26 mouse cellular contexts compared by ENCODE assay signal in genomic region chr10:76028396-76028795, GRCm38 (mm10). TPM values are rescaled to one million over a fixed set of nuclear protein-coding genes. Genes with fewer than 3 reads are reported as not detected.
DNase-seq lines count a peak whose midpoint lies in the region; ATAC-seq and TF ChIP-seq lines count a peak whose summit lies in the region.
"Had no signal": no experiment of that assay in that cellular context is flagged by ENCODE, and none has a peak within 500 bp of the region (broad histone marks: within the 10 kb centered on the region; RNA-seq: fewer than 3 reads in every experiment).

No protein-coding gene starts in this region.

- no peaks in the 10 kb centered on the region for H3K27me3 ChIP-seq in kidney, embryonic 16.5 days (ENCODE audit: insufficient read depth, low read length)
- no peaks in the 10 kb centered on the region for H3K27me3 ChIP-seq in small intestine, adult 2 months (ENCODE audit: control insufficient read depth, insufficient read depth, low read length)
- H3K27me3 ChIP-seq: embryonic facial prominence, embryonic 12.5 days; hindbrain, embryonic 13.5 days; limb, embryonic 13.5 days; midbrain, embryonic 13.5 days; neural tube, embryonic 13.5 days had no signal

- H3K9ac ChIP-seq in kidney, embryonic 16.5 days (replicated peaks; ENCODE audit: low read length) = 0 out of 2 replicates have a peak overlapping the region, but pooled peaks have one; percentile 4
- H3K9ac ChIP-seq: embryonic facial prominence, embryonic 12.5 days; hindbrain, embryonic 13.5 days; limb, embryonic 13.5 days; midbrain, embryonic 13.5 days; neural tube, embryonic 13.5 days had no signal

- no peak for TF ChIP-seq POLR2A in small intestine, adult 2 months (IDR thresholded peaks at IDR 0.05; ENCODE audit: low read depth, low read length)

- H3K4me3 ChIP-seq in kidney, embryonic 16.5 days (ENCODE audit: low read length) = no peak overlapping the region
- no peak overlapping the region for H3K4me3 ChIP-seq in small intestine, adult 2 months (ENCODE audit: low read depth, low read length)
- H3K4me3 ChIP-seq: embryonic facial prominence, embryonic 12.5 days; hindbrain, embryonic 13.5 days; limb, embryonic 13.5 days; midbrain, embryonic 13.5 days; neural tube, embryonic 13.5 days had no signal

- TF ChIP-seq CTCF in small intestine, adult 2 months (IDR thresholded peaks at IDR 0.05; ENCODE audit: extremely low read depth, insufficient read length, insufficient replicate concordance, low read depth, low read length) = no peak

- no peaks in the 10 kb centered on the region for H3K36me3 ChIP-seq in kidney, embryonic 16.5 days (ENCODE audit: insufficient read depth, low read length)
- H3K36me3 ChIP-seq in small intestine, adult 2 months (ENCODE audit: control insufficient read depth, insufficient read depth, low read length) = no peaks in the 10 kb centered on the region
- H3K36me3 ChIP-seq: embryonic facial prominence, embryonic 12.5 days; hindbrain, embryonic 13.5 days; limb, embryonic 13.5 days; midbrain, embryonic 13.5 days; neural tube, embryonic 13.5 days had no signal

- no peak for DNase-seq in kidney, postnatal 14 days
- DNase-seq in ovary, adult 18-20 months (ENCODE audit: low spot score) = peak; percentile 28
- no peak for DNase-seq in ovary, postnatal 14 days (ENCODE audit: low spot score)
- DNase-seq in ES-CJ7 (ENCODE audit: low read depth, low spot score) = peak; percentile 56
- no peak for DNase-seq in frontal cortex, adult 2 months (ENCODE audit: extremely low spot score in 1 of 2, low spot score in 1 of 2)
- DNase-seq: adrenal gland, postnatal 10 days; cerebellum, adult 11 months; cerebellum, adult 9-10 months; embryo, embryonic 11 days; heart, postnatal 4 days; right cerebral cortex, adult 18-20 months; right cerebral cortex, postnatal 4 days; thymus, adult 2 months; thymus, postnatal 36 days had no signal

- no peak for ATAC-seq in kidney, embryonic 16.5 days (ENCODE audit: low FRiP score, low TSS enrichment)
- ATAC-seq: forebrain, embryonic 14.5 days; intestine, embryonic 16.5 days; midbrain, embryonic 13.5 days had no signal

- H3K4me1 ChIP-seq in kidney, embryonic 16.5 days (ENCODE audit: insufficient read depth, low read length) = peaks cover 16% of the 10 kb centered on the region; the same call in 1 of the 2 replicates
- no peaks in the 10 kb centered on the region for H3K4me1 ChIP-seq in small intestine, adult 2 months (ENCODE audit: control insufficient read depth, insufficient read depth, insufficient read length, low read length)

- H3K4me2 ChIP-seq in kidney, embryonic 16.5 days (replicated peaks; ENCODE audit: low read depth, low read length) = no peak overlapping the region
- H3K4me2 ChIP-seq: embryonic facial prominence, embryonic 12.5 days; heart, embryonic 11.5 days; hindbrain, embryonic 13.5 days; limb, embryonic 13.5 days; liver, embryonic 11.5 days; midbrain, embryonic 13.5 days; neural tube, embryonic 13.5 days had no signal

- peak overlapping the region; percentile 23; the same call in 1 of the 2 replicates for H3K27ac ChIP-seq in kidney, embryonic 16.5 days (ENCODE audit: low read length)
- 0 out of 2 replicates have a peak overlapping the region, but pooled peaks have one; percentile 12 for H3K27ac ChIP-seq in small intestine, adult 2 months (ENCODE audit: insufficient read depth, low read depth, low read length)
- H3K27ac ChIP-seq: embryonic facial prominence, embryonic 12.5 days; hindbrain, embryonic 13.5 days; limb, embryonic 13.5 days; macrophage; midbrain, embryonic 13.5 days; neural tube, embryonic 13.5 days had no signal

- 62% methylated on average over 9 of the region's 9 CpGs for WGBS in kidney, embryonic 16.5 days
- 55% methylated on average over 9 of the region's 9 CpGs for WGBS in small intestine, adult 2 months

- H3K9me3 ChIP-seq in kidney, embryonic 16.5 days (ENCODE audit: low read length) = peaks cover 6% of the 10 kb centered on the region
- H3K9me3 ChIP-seq: embryonic facial prominence, embryonic 12.5 days had no signal

RNA-seq across cellular contexts. Expression of gene Zfp280b, which starts 4.1 kb away (rescaled TPM):
- polyA plus RNA-seq in kidney, embryonic 16.5 days (2015; fragmentation: Nextera tagmentation; extraction: Ambion mirVana) = 22.9 and 25.1 TPM in 2 replicates
- polyA plus RNA-seq in small intestine, adult 2 months (2012; rRNA removed) = 2.6 and 6.3 TPM in 2 replicates
- 8.8 and 9.7 TPM in 2 replicates for polyA plus RNA-seq in frontal cortex, adult 2 months (2012; rRNA removed)

Comparison
In these comparisons a context has a peak if more than half of its experiments do, and no peak if none do; other contexts are left out.
1. DNase-seq: peak in ovary, adult 18-20 months (single experiment) and ES-CJ7 (single experiment); none in kidney, postnatal 14 days (single experiment), ovary, postnatal 14 days (single experiment) and frontal cortex, adult 2 months (0 of 2).